Mouse (Mus musculus): ENCODE results near the gene Slc10a1.

Gene Slc10a1

DNA sequence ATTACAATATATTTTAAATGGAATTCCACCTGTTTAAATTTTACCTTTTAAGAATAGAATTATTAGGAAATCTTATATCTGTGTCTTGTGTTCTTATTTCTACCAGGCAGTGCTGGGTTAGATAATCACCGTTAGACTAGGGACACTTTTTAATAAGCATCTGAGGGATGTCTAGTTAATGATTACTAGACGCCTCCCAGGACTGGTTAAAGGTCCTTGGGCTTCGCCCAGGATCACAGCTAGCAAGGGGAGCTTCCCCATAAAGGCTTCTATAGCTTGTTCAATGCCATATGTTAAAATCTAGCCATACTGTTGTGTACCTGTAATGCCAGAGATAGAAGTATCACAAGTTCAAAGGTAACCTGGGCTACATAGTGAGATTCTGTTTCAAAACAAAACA lies 39.6 kb downstream of the Slc10a1 start:
- no peak for DNase-seq (ENCODE audit: low read depth, low spot score)

DNA sequence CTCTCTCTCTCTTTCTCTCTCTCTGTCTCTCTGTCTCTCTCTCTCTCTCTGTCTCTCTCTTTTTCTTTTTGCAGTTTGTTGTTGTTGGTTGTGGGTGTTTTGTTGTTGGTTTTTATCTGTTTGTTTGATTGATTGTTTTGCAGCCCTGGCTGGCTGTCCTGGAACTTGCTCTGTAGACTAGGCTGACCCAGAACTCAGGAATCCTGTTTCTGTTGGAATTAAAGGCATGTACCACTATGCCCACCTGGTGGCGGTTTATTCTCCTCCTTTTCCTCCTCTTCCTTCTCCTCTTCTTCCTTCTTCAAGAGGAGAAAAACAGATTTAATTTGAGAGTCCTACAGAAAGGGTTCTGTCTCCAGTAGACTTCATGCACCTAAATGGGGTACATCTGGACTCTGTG lies 41.0 kb downstream of the Slc10a1 start:
- no peak for DNase-seq (ENCODE audit: low read depth, low spot score)

DNA sequence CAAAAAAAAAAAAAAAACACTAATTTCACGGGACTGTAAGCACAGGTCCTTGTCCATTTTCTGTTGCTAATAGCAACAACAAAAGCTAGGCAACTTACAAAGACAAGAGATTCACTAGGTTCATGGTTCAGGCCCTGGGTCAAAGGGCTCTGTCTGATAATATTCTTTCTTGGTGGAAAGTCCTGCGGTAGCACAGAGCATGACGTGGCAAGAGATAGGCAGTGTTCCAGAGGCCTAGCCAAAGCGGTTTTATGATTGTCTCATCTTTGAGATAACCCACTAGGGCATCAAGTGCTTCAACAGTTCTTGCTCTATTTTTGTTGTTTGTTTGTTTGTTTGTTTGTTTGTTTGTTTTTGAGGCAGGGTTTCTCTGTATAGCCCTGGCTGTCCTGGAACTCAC lies 42.0 kb downstream of the Slc10a1 start:
- DNase-seq (ENCODE audit: low read depth, low spot score) = no peak

GRCm38 (mm10) chr12:80925919-80926318 lies 42.6 kb downstream of the Slc10a1 start:
- DNase-seq (ENCODE audit: low read depth, low spot score) = peak; percentile 65

DNA sequence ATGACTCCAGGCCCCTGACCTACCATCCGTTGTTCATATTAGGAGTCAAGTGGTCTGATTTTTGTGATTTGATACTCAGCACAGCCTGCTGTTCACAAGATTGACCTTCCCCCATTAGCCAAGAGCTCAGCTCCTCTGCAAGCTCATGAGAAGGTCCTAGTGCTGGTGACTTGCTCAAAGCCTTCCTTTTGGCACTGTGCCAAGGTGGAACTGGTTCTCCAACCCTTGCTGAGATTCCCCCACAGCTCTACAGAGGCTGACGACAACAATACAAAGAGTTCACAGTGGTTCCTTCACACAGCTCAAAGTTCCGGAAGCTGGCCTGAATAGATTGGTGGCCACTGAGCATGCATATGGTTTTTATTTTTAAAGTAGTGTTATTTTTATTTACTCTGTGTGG lies 44.3 kb downstream of the Slc10a1 start:
- peak; percentile 84 for DNase-seq (ENCODE audit: low read depth, low spot score)

- DNase-seq (ENCODE audit: low read depth, low spot score) = no peak
Observed at GRCm38 (mm10) chr12:80923602-80924001, 44.9 kb downstream of the Slc10a1 start.

- peak; percentile 87 for DNase-seq (ENCODE audit: low read depth, low spot score)
Observed at GRCm38 (mm10) chr12:80922869-80923268, 45.6 kb downstream of the Slc10a1 start.

DNA sequence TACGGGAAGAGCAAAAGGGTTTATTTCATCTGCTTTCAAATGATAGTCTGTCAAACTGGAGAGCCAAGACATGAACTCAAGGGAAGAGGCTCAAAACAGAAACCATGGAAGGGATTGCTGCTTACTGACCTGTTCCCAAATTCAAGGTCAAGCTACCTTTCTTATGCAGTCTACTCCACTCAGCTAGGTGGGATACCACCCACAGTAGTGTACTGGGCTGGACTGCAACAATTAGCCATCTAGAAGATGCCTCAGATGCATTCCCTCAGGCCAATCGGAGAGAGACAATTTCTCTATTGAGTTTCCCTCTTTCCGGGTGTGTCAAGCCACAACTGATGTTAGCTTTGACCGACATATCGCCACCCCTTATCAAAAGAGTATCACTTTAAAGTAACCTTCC lies 47.2 kb downstream of the Slc10a1 start:
- peak; percentile 90 for DNase-seq (ENCODE audit: low read depth, low spot score)

GRCm38 (mm10) chr12:80917764-80918163 lies 50.7 kb downstream of the Slc10a1 start:
- DNase-seq (ENCODE audit: low read depth, low spot score) = peak; percentile 80

GRCm38 (mm10) chr12:80909631-80910030 lies 58.9 kb downstream of the Slc10a1 start:
- no peak for DNase-seq (ENCODE audit: low read depth, low spot score)

Measured in R1 (cell line).